Mouse (Mus musculus) ES-Bruce4 (cell line): ENCODE results near the gene Tfpt.

Experiments
- CTCF ChIP-seq: IDR thresholded peaks from one replicate; pipeline ENCODE4 v1.8.1; 2011; ENCODE audit warnings: low read depth, low read length
- EP300 ChIP-seq: IDR thresholded peaks from 2 replicates; pipeline ENCODE4 v1.6.1; 2011; ENCODE audit warnings: low read depth, low read length; ENCODE audit not compliant: insufficient read depth

GRCm38 (mm10) chr7:3578952-3579546, 50.7 kb downstream of the Tfpt start:
- TF ChIP-seq EP300: peak; percentile 71; the same call in 1 of the 2 replicates
- no peak for TF ChIP-seq CTCF
